Mouse (Mus musculus): ENCODE results near the gene Eif3b.

DNA sequence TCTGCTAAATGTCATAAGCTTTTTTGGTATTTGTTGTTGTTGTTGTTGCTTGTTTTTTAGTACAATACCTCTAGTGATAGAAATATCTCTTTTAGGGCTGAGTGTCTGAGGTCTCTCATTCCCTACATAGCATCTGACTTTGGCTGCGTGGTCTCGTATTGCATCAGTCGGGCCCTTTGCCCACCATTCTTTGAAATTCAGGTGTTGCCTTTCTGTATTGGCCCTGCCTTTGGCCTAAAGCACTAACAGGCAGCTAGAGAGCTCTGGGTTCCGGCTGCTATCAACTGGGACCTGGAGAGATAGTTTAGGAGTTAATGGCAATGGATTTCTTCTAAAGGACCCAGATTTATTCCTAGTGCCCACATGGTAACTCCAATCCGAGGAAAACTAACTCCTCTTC lies 27.1 kb upstream of the Eif3b start:
- TF ChIP-seq GATA1 (IDR thresholded peaks at IDR 0.05; ENCODE audit: borderline replicate concordance, low read length), result no peak
- TF ChIP-seq FLI1 (IDR thresholded peaks at IDR 0.05; ENCODE audit: low read length), result no peak

All from megakaryocyte, embryonic 14.5 days (primary cell).